Mouse (Mus musculus) myocyte (in vitro differentiated cells): ENCODE results near the gene Fv1.

ENCODE experiments used
- CEBPB ChIP-seq: IDR thresholded peaks from 2 replicates; pipeline ENCODE4 v1.6.1; 2011; ENCODE audit warnings: mild to moderate bottlenecking, moderate library complexity; ENCODE audit not compliant: poor library complexity, insufficient read depth, severe bottlenecking
- E2F4 ChIP-seq: IDR thresholded peaks from one replicate; pipeline ENCODE4 v1.6.1; 2011; ENCODE audit warnings: mild to moderate bottlenecking, control low read depth, moderate library complexity; ENCODE audit not compliant: insufficient read depth
- MAX ChIP-seq: IDR thresholded peaks from one replicate; pipeline ENCODE4 v1.6.1; 2011; ENCODE audit warnings: low read depth, mild to moderate bottlenecking, control low read depth
- MYOD1 ChIP-seq, 3 experiments: IDR thresholded peaks; one replicate each; pipeline ENCODE4 v1.6.1; 2011; ENCODE audit warnings: control low read depth in 2 of 3, low read depth in 2 of 3, mild to moderate bottlenecking in 2 of 3, moderate library complexity in 1 of 3; ENCODE audit not compliant: insufficient read length in 2 of 3, control insufficient read depth in 1 of 3
- MYOG ChIP-seq, 3 experiments: IDR thresholded peaks; one replicate each; pipeline ENCODE4 v1.6.1; 2011; ENCODE audit warnings: control low read depth in 2 of 3, low read depth in 2 of 3, mild to moderate bottlenecking in 2 of 3; ENCODE audit not compliant: insufficient read length in 2 of 3, control insufficient read depth in 1 of 3, insufficient read depth in 1 of 3
- POLR2A ChIP-seq: IDR thresholded peaks from one replicate; pipeline ENCODE4 v1.6.1; 2011; ENCODE audit warnings: low read depth, mild to moderate bottlenecking, control low read depth, moderate library complexity; ENCODE audit not compliant: insufficient read length
- POLR2AphosphoS2 ChIP-seq: IDR thresholded peaks from one replicate; pipeline ENCODE4 v1.6.1; 2011; ENCODE audit warnings: low read depth, control low read depth; ENCODE audit not compliant: insufficient read length
- REST ChIP-seq: IDR thresholded peaks from one replicate; pipeline ENCODE4 v1.6.1; 2011; ENCODE audit warnings: mild to moderate bottlenecking, control low read depth, moderate library complexity; ENCODE audit not compliant: insufficient read depth, insufficient read length
- SRF ChIP-seq: IDR thresholded peaks from one replicate; pipeline ENCODE4 v1.6.1; 2011; ENCODE audit warnings: low read depth; ENCODE audit not compliant: control insufficient read depth, insufficient read length
- TCF12 ChIP-seq: IDR thresholded peaks from one replicate; pipeline ENCODE4 v1.6.1; 2011; ENCODE audit warnings: mild to moderate bottlenecking, control low read depth; ENCODE audit not compliant: poor library complexity, insufficient read depth, severe bottlenecking
- TCF3 ChIP-seq: IDR thresholded peaks from one replicate; pipeline ENCODE4 v1.6.1; 2011; ENCODE audit warnings: low read depth, control low read depth; ENCODE audit not compliant: insufficient read length
- USF1 ChIP-seq: IDR thresholded peaks from one replicate; pipeline ENCODE4 v1.6.1; 2011; ENCODE audit warnings: low read depth, mild to moderate bottlenecking, control low read depth, moderate library complexity

DNA sequence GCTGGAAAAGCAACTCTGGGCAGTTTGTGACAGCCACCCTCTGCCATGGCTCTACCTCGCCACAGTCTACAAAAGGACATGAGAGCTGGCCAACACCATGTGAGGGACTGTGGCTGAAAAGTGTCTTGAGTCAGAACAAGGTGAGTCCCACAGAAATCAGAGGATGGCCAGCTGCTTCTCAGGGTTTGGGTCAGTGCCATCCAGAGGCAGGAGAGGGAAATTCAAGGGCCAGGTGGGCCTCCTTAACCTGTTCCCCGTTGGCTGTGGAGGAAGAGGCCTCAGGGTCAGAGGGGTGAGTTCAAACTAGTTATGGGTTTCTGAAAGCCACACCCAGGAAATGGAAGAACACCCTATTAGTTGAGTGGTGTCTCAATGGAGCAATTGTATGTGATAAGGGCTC, 10.7 kb downstream of the Fv1 start:
- no peak for TF ChIP-seq MYOG (IDR thresholded peaks at IDR 0.05; ENCODE audit: control insufficient read depth in 1 of 3, insufficient read depth in 1 of 3, insufficient read length in 2 of 3, low read depth in 2 of 3)
- TF ChIP-seq POLR2A: no peak
- TF ChIP-seq USF1: no peak
- TF ChIP-seq E2F4: no peak
- no peak for TF ChIP-seq TCF3
- no peak for TF ChIP-seq CEBPB
- TF ChIP-seq MYOD1 (IDR thresholded peaks at IDR 0.05; ENCODE audit: control insufficient read depth in 1 of 3, insufficient read length in 2 of 3, low read depth in 2 of 3): no peak
- TF ChIP-seq TCF12: no peak
- no peak for TF ChIP-seq POLR2AphosphoS2
- no peak for TF ChIP-seq REST
- no peak for TF ChIP-seq MAX
- TF ChIP-seq SRF: no peak
